Mouse (Mus musculus): ENCODE data around the gene Mrps23. TPM values are rescaled to one million over a fixed set of nuclear protein-coding genes. Genes with fewer than 3 reads are reported as not detected.

Gene Mrps23
- polyA plus RNA-seq, 1 experiment from 2014 or later = 57.9 TPM

- H3K36me3 ChIP-seq = no peaks in the 10 kb centered on the region
- DNase-seq (ENCODE audit: low spot score) = no peak
- no peaks in the 10 kb centered on the region for H3K27me3 ChIP-seq (ENCODE audit: low read depth, poor library complexity, severe bottlenecking)
- no peak overlapping the region for H3K27ac ChIP-seq
- H3K9me3 ChIP-seq (replicated peaks) = no peaks in the 10 kb centered on the region
- WGBS = 92% methylated on average over 17 of the region's 17 CpGs
- H3K4me3 ChIP-seq = no peak overlapping the region
- H3K4me1 ChIP-seq = peaks cover 10% of the 10 kb centered on the region
Observed at GRCm38 (mm10) chr11:88227001-88227957, 23.1 kb downstream of the Mrps23 start.

GRCm38 (mm10) chr11:88231213-88231790 lies 27.1 kb downstream of the Mrps23 start:
- DNase-seq (ENCODE audit: low spot score) = no peak
- no peaks in the 10 kb centered on the region for H3K27me3 ChIP-seq (ENCODE audit: low read depth, poor library complexity, severe bottlenecking)
- H3K27ac ChIP-seq = peak overlapping the region; percentile 47
- H3K36me3 ChIP-seq = no peaks in the 10 kb centered on the region
- WGBS = 90% methylated on average over 4 of the region's 4 CpGs
- no peak overlapping the region for H3K4me3 ChIP-seq
- no peaks in the 10 kb centered on the region for H3K9me3 ChIP-seq (replicated peaks)
- peaks cover 46% of the 10 kb centered on the region for H3K4me1 ChIP-seq

GRCm38 (mm10) chr11:88233528-88234427 lies 29.6 kb downstream of the Mrps23 start:
- peak overlapping the region; percentile 58 for H3K27ac ChIP-seq
- no peak for DNase-seq (ENCODE audit: low spot score)
- no peaks in the 10 kb centered on the region for H3K27me3 ChIP-seq (ENCODE audit: low read depth, poor library complexity, severe bottlenecking)
- peaks cover 48% of the 10 kb centered on the region for H3K4me1 ChIP-seq
- no peak overlapping the region; the same call in 1 of the 2 replicates for H3K4me3 ChIP-seq
- no peaks in the 10 kb centered on the region for H3K9me3 ChIP-seq (replicated peaks)
- no peaks in the 10 kb centered on the region for H3K36me3 ChIP-seq
- WGBS = 53% methylated on average over 17 of the region's 17 CpGs

GRCm38 (mm10) chr11:88234789-88235188 lies 30.6 kb downstream of the Mrps23 start:
- Histone ChIP-seq H3K27ac (peak overlapping the region; percentile 58), H3K9me3 (replicated peaks) (no peaks in the 10 kb centered on the region), H3K27me3 (ENCODE audit: low read depth, poor library complexity, severe bottlenecking) (no peaks in the 10 kb centered on the region), H3K4me3 (no peak overlapping the region), H3K4me1 (peaks cover 48% of the 10 kb centered on the region), H3K36me3 (no peaks in the 10 kb centered on the region)
- WGBS = 33% methylated on average over 4 of the region's 4 CpGs
- DNase-seq (ENCODE audit: low spot score) = no peak

- H3K36me3 ChIP-seq = no peaks in the 10 kb centered on the region
- peak overlapping the region; percentile 35 for H3K4me3 ChIP-seq
- peaks cover 55% of the 10 kb centered on the region for H3K4me1 ChIP-seq
- no peaks in the 10 kb centered on the region for H3K27me3 ChIP-seq (ENCODE audit: low read depth, poor library complexity, severe bottlenecking)
- 16% methylated on average over 23 of the region's 23 CpGs for WGBS
- DNase-seq (ENCODE audit: low spot score) = peak; percentile 67
- no peaks in the 10 kb centered on the region for H3K9me3 ChIP-seq (replicated peaks)
- H3K27ac ChIP-seq = peak overlapping the region; percentile 88
Observed at GRCm38 (mm10) chr11:88235221-88236203, 31.3 kb downstream of the Mrps23 start.

- peak overlapping the region; percentile 22; the same call in 1 of the 2 replicates for H3K4me3 ChIP-seq
- no peaks in the 10 kb centered on the region for H3K9me3 ChIP-seq (replicated peaks)
- no peaks in the 10 kb centered on the region for H3K36me3 ChIP-seq
- no peaks in the 10 kb centered on the region for H3K27me3 ChIP-seq (ENCODE audit: low read depth, poor library complexity, severe bottlenecking)
- peaks cover 41% of the 10 kb centered on the region for H3K4me1 ChIP-seq
- DNase-seq (ENCODE audit: low spot score) = no peak
- 78% methylated on average over 10 of the region's 10 CpGs for WGBS
- H3K27ac ChIP-seq = peak overlapping the region; percentile 92
Observed at GRCm38 (mm10) chr11:88240275-88240674, 36.1 kb downstream of the Mrps23 start.

- H3K4me3 ChIP-seq = peak overlapping the region; percentile 22
Observed at GRCm38 (mm10) chr11:88240736-88241353, 36.7 kb downstream of the Mrps23 start.

GRCm38 (mm10) chr11:88241468-88242301 lies 37.5 kb downstream of the Mrps23 start:
- H3K4me1 ChIP-seq = peaks cover 27% of the 10 kb centered on the region
- no peak for DNase-seq (ENCODE audit: low spot score)
- WGBS = 43% methylated on average over 12 of the region's 12 CpGs
- H3K27ac ChIP-seq = peak overlapping the region; percentile 92
- no peaks in the 10 kb centered on the region for H3K36me3 ChIP-seq
- H3K9me3 ChIP-seq (replicated peaks) = no peaks in the 10 kb centered on the region
- H3K4me3 ChIP-seq = peak overlapping the region; percentile 5; the same call in 1 of the 2 replicates
- H3K27me3 ChIP-seq (ENCODE audit: low read depth, poor library complexity, severe bottlenecking) = no peaks in the 10 kb centered on the region

More at GRCm38 (mm10) chr11:88240736-88241353, 36.7 kb downstream of the Mrps23 start:
- Histone ChIP-seq H3K4me1 (peaks cover 35% of the 10 kb centered on the region), H3K9me3 (replicated peaks) (no peaks in the 10 kb centered on the region), H3K27me3 (ENCODE audit: low read depth, poor library complexity, severe bottlenecking) (no peaks in the 10 kb centered on the region), H3K27ac (peak overlapping the region; percentile 92), H3K36me3 (no peaks in the 10 kb centered on the region)
- peak; percentile 81 for DNase-seq (ENCODE audit: low spot score)
- WGBS = 3% methylated on average over 10 of the region's 10 CpGs

- no peak for DNase-seq (ENCODE audit: low spot score)
- Histone ChIP-seq H3K9me3 (replicated peaks) (no peaks in the 10 kb centered on the region), H3K36me3 (no peaks in the 10 kb centered on the region), H3K4me3 (no peak overlapping the region), H3K27ac (no peak overlapping the region), H3K4me1 (peaks cover 30% of the 10 kb centered on the region), H3K27me3 (ENCODE audit: low read depth, poor library complexity, severe bottlenecking) (no peaks in the 10 kb centered on the region; the same call in 1 of the 2 replicates)
- 82% methylated on average over 14 of the region's 14 CpGs for WGBS
Observed at GRCm38 (mm10) chr11:88245581-88246170, 41.5 kb downstream of the Mrps23 start.

- DNase-seq (ENCODE audit: low spot score) = no peak
- Histone ChIP-seq H3K27me3 (ENCODE audit: low read depth, poor library complexity, severe bottlenecking) (peaks cover 10% of the 10 kb centered on the region; the same call in 1 of the 2 replicates), H3K36me3 (no peaks in the 10 kb centered on the region), H3K4me1 (peaks cover 34% of the 10 kb centered on the region), H3K4me3 (no peak overlapping the region), H3K9me3 (replicated peaks) (no peaks in the 10 kb centered on the region), H3K27ac (no peak overlapping the region)
- 63% methylated on average over 5 of the region's 5 CpGs for WGBS
Observed at GRCm38 (mm10) chr11:88248636-88249035, 44.4 kb downstream of the Mrps23 start.
